Mouse (Mus musculus) heart, postnatal 0 days (tissue): ENCODE measurements at regions not wholly inside any gene's neighbourhood (a gene's known extent, or its start where the extent isn't known, plus 50 kb on each side); places are given as distances from the start of the nearest gene placed in this dataset.

Source experiments
- CTCF ChIP-seq: IDR thresholded peaks from 2 replicates; pipeline ENCODE4 v1.5.1; 2016; ENCODE audit warnings: antibody characterized with exemption, control low read depth, low read depth
- EP300 ChIP-seq: IDR thresholded peaks from 2 replicates; pipeline ENCODE4 v1.6.1; 2016; ENCODE audit warnings: antibody characterized with exemption, low read depth

DNA sequence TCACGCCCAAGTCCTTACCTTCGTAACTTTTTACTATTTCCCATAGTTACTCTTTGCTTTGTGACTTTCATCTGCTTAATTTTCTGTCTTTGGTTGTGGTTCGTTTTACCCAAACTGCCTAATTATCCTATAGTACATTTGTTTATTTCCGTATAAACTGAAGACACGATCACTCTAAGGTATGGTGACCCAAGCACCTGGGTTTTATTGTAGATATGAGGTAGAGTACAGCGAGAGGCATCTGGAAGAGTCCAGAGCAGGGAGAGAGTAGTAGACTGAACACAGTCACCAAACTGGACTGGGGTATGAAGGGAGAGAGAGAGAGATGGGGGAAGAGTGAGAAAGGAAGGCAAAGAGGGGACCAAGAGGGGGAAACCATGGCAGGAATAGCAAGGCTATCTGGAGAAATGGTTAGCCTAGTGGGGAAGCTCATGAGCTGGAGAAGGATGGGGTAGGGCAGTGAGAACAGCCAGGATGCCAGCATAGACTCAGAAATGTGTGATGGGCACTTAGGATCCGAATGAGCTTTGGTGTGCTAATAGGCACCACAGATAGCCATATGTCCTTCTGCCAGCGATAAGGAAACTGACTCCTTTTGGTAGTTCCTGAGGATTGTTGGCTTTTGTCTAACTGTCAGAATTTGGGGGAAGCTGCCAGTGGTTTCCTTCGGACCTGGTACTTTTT is 197.9 kb upstream of the Hs6st1 start:
- TF ChIP-seq EP300 = no peak
- TF ChIP-seq CTCF = no peak
